In genomic region chr5:136472846-136473245, GRCm38 (mm10) we compare ENCODE assay signal across 12 mouse cellular contexts.
DNase-seq lines count a peak whose midpoint lies in the region; ATAC-seq and TF ChIP-seq lines count a peak whose summit lies in the region.
"Had no signal": no experiment of that assay in that cellular context is flagged by ENCODE, and none has a peak within 500 bp of the region (broad histone marks: within the 10 kb centered on the region; RNA-seq: fewer than 3 reads in every experiment).

No protein-coding gene starts in this region.

- peaks cover 25% of the 10 kb centered on the region for H3K4me1 ChIP-seq in hindbrain, embryonic 15.5 days (replicated peaks)
- peaks cover 33% of the 10 kb centered on the region for H3K4me1 ChIP-seq in hindbrain, embryonic 10.5 days (replicated peaks)
- peaks cover 23% of the 10 kb centered on the region for H3K4me1 ChIP-seq in lung, postnatal 0 days (ENCODE audit: insufficient read depth, low read depth, low read length)
- peaks cover 4% of the 10 kb centered on the region; the same call in 1 of the 2 replicates for H3K4me1 ChIP-seq in stomach, postnatal 0 days (replicated peaks; ENCODE audit: control insufficient read depth, insufficient read depth)

- no peaks in the 10 kb centered on the region for H3K36me3 ChIP-seq in hindbrain, embryonic 15.5 days
- H3K36me3 ChIP-seq in hindbrain, embryonic 10.5 days, result peaks cover 15% of the 10 kb centered on the region
- no peaks in the 10 kb centered on the region for H3K36me3 ChIP-seq in lung, postnatal 0 days (ENCODE audit: insufficient read depth, low read length)
- no peaks in the 10 kb centered on the region for H3K36me3 ChIP-seq in stomach, postnatal 0 days (ENCODE audit: control insufficient read depth, insufficient read depth, low read length)
- H3K36me3 ChIP-seq: G1E had no signal

- H3K27ac ChIP-seq in hindbrain, embryonic 15.5 days (replicated peaks), result 0 out of 2 replicates have a peak overlapping the region, but pooled peaks have one; percentile 11
- no peak overlapping the region for H3K27ac ChIP-seq in hindbrain, embryonic 10.5 days
- H3K27ac ChIP-seq in lung, postnatal 0 days (ENCODE audit: low read length), result peak overlapping the region; percentile 69; the same call in 1 of the 2 replicates
- H3K27ac ChIP-seq in stomach, postnatal 0 days (replicated peaks), result peak overlapping the region; percentile 77
- H3K27ac ChIP-seq: layer of hippocampus, adult 2 months had no signal

- ATAC-seq in hindbrain, embryonic 15.5 days (ENCODE audit: low FRiP score, low read depth), result no peak
- peak; percentile 12 for ATAC-seq in lung, postnatal 0 days
- ATAC-seq in stomach, postnatal 0 days (ENCODE audit: low FRiP score, low TSS enrichment), result peak; percentile 54; the same call in 1 of the 2 replicates

- no peaks in the 10 kb centered on the region for H3K9me3 ChIP-seq in hindbrain, embryonic 15.5 days
- H3K9me3 ChIP-seq in hindbrain, embryonic 10.5 days, result no peaks in the 10 kb centered on the region
- no peaks in the 10 kb centered on the region for H3K9me3 ChIP-seq in lung, postnatal 0 days (ENCODE audit: low read length)
- no peaks in the 10 kb centered on the region for H3K9me3 ChIP-seq in stomach, postnatal 0 days (ENCODE audit: control insufficient read depth, low read length)
- H3K9me3 ChIP-seq: G1E; megakaryocyte, embryonic 14.5 days had no signal

- H3K4me2 ChIP-seq in hindbrain, embryonic 15.5 days, result no peak overlapping the region
- H3K4me2 ChIP-seq in lung, postnatal 0 days (replicated peaks; ENCODE audit: low read depth, low read length), result no peak overlapping the region
- H3K4me2 ChIP-seq in stomach, postnatal 0 days (replicated peaks; ENCODE audit: low read depth), result no peak overlapping the region

- H3K9ac ChIP-seq in hindbrain, embryonic 15.5 days, result no peak overlapping the region
- no peak overlapping the region for H3K9ac ChIP-seq in lung, postnatal 0 days (replicated peaks; ENCODE audit: low read depth)
- no peak overlapping the region for H3K9ac ChIP-seq in stomach, postnatal 0 days (ENCODE audit: low read length)

- no peak overlapping the region for H3K4me3 ChIP-seq in hindbrain, embryonic 15.5 days
- H3K4me3 ChIP-seq in hindbrain, embryonic 10.5 days, result no peak overlapping the region
- H3K4me3 ChIP-seq in lung, postnatal 0 days (ENCODE audit: low read depth, low read length), result no peak overlapping the region
- H3K4me3 ChIP-seq in stomach, postnatal 0 days (ENCODE audit: low read depth, low read length), result no peak overlapping the region
- H3K4me3 ChIP-seq: layer of hippocampus, adult 2 months; megakaryocyte, embryonic 14.5 days had no signal

- no peak for TF ChIP-seq EP300 in lung, postnatal 0 days (IDR thresholded peaks at IDR 0.05)
- TF ChIP-seq EP300 in stomach, postnatal 0 days (optimal IDR thresholded peaks at IDR 0.05), result no peak

- no peaks in the 10 kb centered on the region for H3K27me3 ChIP-seq in hindbrain, embryonic 15.5 days
- no peaks in the 10 kb centered on the region for H3K27me3 ChIP-seq in hindbrain, embryonic 10.5 days (ENCODE audit: insufficient read depth, poor library complexity, severe bottlenecking)
- no peaks in the 10 kb centered on the region for H3K27me3 ChIP-seq in lung, postnatal 0 days (replicated peaks; ENCODE audit: insufficient read depth, low read length)
- H3K27me3 ChIP-seq in stomach, postnatal 0 days (ENCODE audit: control insufficient read depth, insufficient read depth, low read length), result no peaks in the 10 kb centered on the region
- H3K27me3 ChIP-seq: megakaryocyte, embryonic 14.5 days had no signal

- peak; percentile 34 for DNase-seq in embryo, embryonic 10 days (ENCODE audit: low spot score)
- DNase-seq in embryo, embryonic 9.5 days (ENCODE audit: extremely low spot score), result no peak
- no peak for DNase-seq in hindbrain, embryonic 10.5 days (ENCODE audit: low spot score)
- DNase-seq in lung, postnatal 0 days (ENCODE audit: low spot score), result peak; percentile 26
- DNase-seq in lung, postnatal 25 days (ENCODE audit: low spot score), result no peak
- no peak for DNase-seq in stomach, postnatal 0 days (ENCODE audit: low spot score)
- no peak for DNase-seq in T-cell, adult 2 months (ENCODE audit: low spot score)
- DNase-seq: gastrocnemius, postnatal 36 days had no signal

- no peak for TF ChIP-seq CTCF in lung, postnatal 0 days (IDR thresholded peaks at IDR 0.05)
- no peak for TF ChIP-seq CTCF in stomach, postnatal 0 days (IDR thresholded peaks at IDR 0.05; ENCODE audit: low read depth)

- WGBS in hindbrain, embryonic 15.5 days, result 67% methylated on average over 6 of the region's 6 CpGs
- WGBS in hindbrain, embryonic 10.5 days, result 89% methylated on average over 6 of the region's 6 CpGs
- 47% methylated on average over 6 of the region's 6 CpGs for WGBS in lung, postnatal 0 days
- 34% methylated on average over 6 of the region's 6 CpGs for WGBS in stomach, postnatal 0 days

Comparison
In these comparisons a context has a peak if more than half of its experiments do, and no peak if none do; other contexts are left out.
1. DNase-seq: peak in embryo, embryonic 10 days (single experiment) and lung, postnatal 0 days (single experiment); none in embryo, embryonic 9.5 days (single experiment), hindbrain, embryonic 10.5 days (single experiment), lung, postnatal 25 days (single experiment), stomach, postnatal 0 days (single experiment) and T-cell, adult 2 months (single experiment).